Mouse (Mus musculus) adrenal gland, postnatal 10 days (tissue): Measurements from ENCODE around the gene Tbc1d22a. TPM values are rescaled to one million over a fixed set of nuclear protein-coding genes. Genes with fewer than 3 reads are reported as not detected.

Experiments
- DNase-seq: peaks from one replicate; pipeline ENCODE4 v3.0.0; 2021; ENCODE audit warnings: mixed read lengths
- total RNA-seq, 2 experiments: library from RNA; stranded (reverse); gene quantifications; 2 replicates each; pipeline ENCODE4 v1.2.3; 2021

The Tbc1d22a gene
- total RNA-seq, 2 experiments from 2014 or later, result 26.2 to 31.6 TPM

GRCm38 (mm10) chr15:86508406-86509176 is 294.3 kb downstream of the Tbc1d22a start:
- no peak for DNase-seq

DNA sequence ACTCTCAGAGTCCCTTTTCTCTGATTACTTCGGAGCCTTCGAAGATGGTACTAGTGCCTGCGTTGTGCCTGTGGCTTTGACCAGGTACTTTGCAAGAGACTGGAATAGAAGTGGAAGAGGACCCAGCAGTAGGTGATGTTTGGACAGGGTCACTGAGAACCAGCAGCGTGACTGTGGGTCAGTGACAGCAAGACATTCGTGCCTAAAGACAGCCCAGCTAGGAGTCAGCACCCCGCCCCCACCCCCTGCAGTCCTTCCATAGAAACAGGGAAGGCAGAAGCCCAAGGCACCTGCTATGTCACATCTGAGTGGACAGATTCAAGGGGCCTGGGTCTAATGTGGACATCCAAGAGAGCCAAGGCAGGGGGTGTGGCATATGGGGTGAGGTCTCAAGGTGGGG is 295.3 kb downstream of the Tbc1d22a start:
- no peak for DNase-seq

DNA sequence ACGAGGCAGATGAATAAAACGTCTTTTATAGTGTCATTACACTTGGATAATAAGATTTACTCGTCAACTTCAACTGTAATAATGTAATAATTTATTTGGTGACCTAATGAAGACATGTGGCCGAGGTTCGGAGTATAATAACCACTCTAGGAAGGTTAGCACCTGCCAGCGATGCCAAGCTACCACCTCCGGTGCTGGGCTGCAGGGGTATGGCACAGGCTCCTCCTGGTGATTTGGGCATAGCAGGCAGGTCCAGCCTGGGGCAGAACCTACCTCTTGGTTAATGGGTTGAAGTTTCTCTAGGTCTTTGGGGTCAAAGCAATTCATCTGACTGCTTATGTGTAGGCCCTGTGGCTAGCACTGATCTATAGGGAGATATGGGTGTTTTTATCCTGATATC is 296.9 kb downstream of the Tbc1d22a start:
- DNase-seq, result no peak

GRCm38 (mm10) chr15:86513336-86513735 is 299.1 kb downstream of the Tbc1d22a start:
- DNase-seq, result no peak

- DNase-seq, result no peak
Measured at GRCm38 (mm10) chr15:86520201-86520600, 305.9 kb downstream of the Tbc1d22a start.

- no peak for DNase-seq
Measured at GRCm38 (mm10) chr15:86535356-86535755, 321.1 kb downstream of the Tbc1d22a start.

- no peak for DNase-seq
Measured at GRCm38 (mm10) chr15:86542371-86542770, 328.1 kb downstream of the Tbc1d22a start.

- no peak for DNase-seq
Measured at GRCm38 (mm10) chr15:86544122-86544795, 330.0 kb downstream of the Tbc1d22a start.

Other genes starting within 250 kb of the Tbc1d22a start
- gene Celsr1, start 180.7 kb upstream of the Tbc1d22a start, total RNA-seq, result 1 to 10 TPM; 4.4 to 6.5 TPM
- 10 to 100 TPM; 13.9 to 22.1 TPM for gene Gramd4, start 156.8 kb upstream of the Tbc1d22a start, total RNA-seq
- 10 to 100 TPM; 21.1 to 26.4 TPM for gene Cerk, start 28.3 kb upstream of the Tbc1d22a start, total RNA-seq